Mouse (Mus musculus) midbrain, embryonic 14.5 days (tissue): ENCODE measurements around the gene Ephb2. TPM values are rescaled to one million over a fixed set of nuclear protein-coding genes. Genes with fewer than 3 reads are reported as not detected.

Source experiments
- ATAC-seq: fragments of 200-750 bp; cut with Nextera tagmentation; 2 replicates; pipeline ENCODE4 v1.8.0; 2017; ENCODE audit warnings: moderate number of reproducible peaks, moderate library complexity; ENCODE audit not compliant: low FRiP score, low TSS enrichment
- DNase-seq: peaks from one replicate; pipeline ENCODE4 v3.0.0-alpha.2; 2015
- H3K27ac ChIP-seq: fragments of 300-500 bp; sonication (generic); replicated peaks from 2 replicates; pipeline ENCODE4 v1.5.1; 2014; ENCODE audit warnings: mild to moderate bottlenecking, low read depth, low read length, moderate library complexity
- H3K27me3 ChIP-seq: fragments of 300-500 bp; sonication (generic); 2 replicates; pipeline ENCODE4 v1.6.1; 2014; ENCODE audit warnings: low read length, control low read depth, mixed read lengths; ENCODE audit not compliant: control insufficient read depth, insufficient read depth
- H3K36me3 ChIP-seq: fragments of 300-500 bp; sonication (generic); 2 replicates; pipeline ENCODE4 v1.6.1; 2014; ENCODE audit warnings: low read length, control low read depth; ENCODE audit not compliant: control insufficient read depth, insufficient read depth
- H3K4me1 ChIP-seq: fragments of 300-500 bp; sonication (generic); 2 replicates; pipeline ENCODE4 v1.6.1; 2014; ENCODE audit warnings: mild to moderate bottlenecking, antibody characterized with exemption, low read length, control low read depth; ENCODE audit not compliant: control insufficient read depth, insufficient read depth
- H3K4me2 ChIP-seq: fragments of 300-500 bp; sonication (generic); 2 replicates; pipeline ENCODE4 v1.6.1; 2014; ENCODE audit warnings: mild to moderate bottlenecking, low read length, moderate library complexity
- H3K4me3 ChIP-seq: fragments of 300-500 bp; sonication (generic); replicated peaks from 2 replicates; pipeline ENCODE4 v1.5.1; 2014; ENCODE audit warnings: low read depth, low read length
- H3K9ac ChIP-seq: fragments of 300-500 bp; sonication (generic); replicated peaks from 2 replicates; pipeline ENCODE4 v1.6.1; 2014; ENCODE audit warnings: mild to moderate bottlenecking, low read length, moderate library complexity
- H3K9me3 ChIP-seq: fragments of 300-500 bp; sonication (generic); 2 replicates; pipeline ENCODE4 v1.6.1; 2016; ENCODE audit warnings: low read length, control low read depth, mixed read lengths; ENCODE audit not compliant: control insufficient read depth
- WGBS: fragments of 180-500 bp; shearing (Covaris S2); extraction: QIAGEN DNeasy Blood & Tissue Kit; methylation state at CpG from one replicate; pipeline ENCODE4 v1.1.7; 2014; 5-methylcytosine and 5-hydroxymethylcytosine counted together
- polyA plus RNA-seq: library from polyadenylated mRNA; unstranded; fragments of >200 nt; fragmentation: Nextera tagmentation; extraction: Ambion mirVana; gene quantifications from 2 replicates; pipeline ENCODE4 v1.2.1, GENCODE M21; 2014

The Ephb2 gene
- 27.6 and 32.8 TPM in 2 replicates for polyA plus RNA-seq

DNA sequence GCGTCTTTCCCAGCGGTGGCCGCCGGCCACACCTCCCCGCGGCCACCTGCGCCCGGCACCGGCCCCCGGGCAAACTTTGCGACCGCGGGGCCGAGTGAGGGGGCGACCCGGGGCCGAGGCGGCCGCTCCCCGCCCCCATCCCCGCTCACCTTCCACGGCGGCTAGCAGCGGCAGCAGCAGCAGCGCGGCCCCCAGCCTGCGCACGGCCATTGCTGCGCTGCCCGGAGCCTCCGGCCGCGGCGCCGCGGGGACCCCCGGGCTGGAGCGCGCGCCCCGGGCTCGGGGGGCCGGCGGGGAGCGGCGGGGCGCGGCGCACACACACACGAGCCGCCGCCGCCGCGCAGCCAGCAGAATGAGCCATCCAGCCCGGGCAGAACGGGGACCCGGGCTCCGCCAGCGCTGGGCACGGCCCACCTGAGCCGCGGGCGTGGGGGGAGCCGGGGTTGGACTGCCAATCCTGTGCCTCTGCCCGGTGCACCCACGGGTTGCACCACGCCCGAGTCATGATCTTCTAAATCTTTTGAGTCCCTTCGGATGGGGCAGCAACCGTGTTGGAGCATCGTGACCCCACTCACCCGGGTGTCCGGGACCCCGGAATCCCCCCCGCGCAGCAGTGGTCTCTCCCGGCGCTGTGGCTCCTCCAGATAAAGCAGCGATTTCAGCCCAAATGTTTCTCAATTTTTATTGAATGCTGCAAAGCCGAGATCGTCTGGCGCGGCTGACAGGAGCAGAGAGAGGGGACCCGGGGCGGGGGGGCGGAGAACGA, at the start of gene Ephb2:
Gene Ephb2 (minus strand): TSS at position 368 of the 766 bp plus-strand sequence.
- WGBS, result under 1% methylated on average over 81 of the region's 88 CpGs
- Histone ChIP-seq H3K9ac (peak within 1 kb of the TSS; percentile 94), H3K27me3 (no peaks in the 10 kb centered on the region), H3K4me1 (peaks cover 57% of the 10 kb centered on the region), H3K27ac (peak within 1 kb of the TSS; percentile 100), H3K4me2 (peak within 1 kb of the TSS; percentile 92), H3K36me3 (no peaks in the 10 kb centered on the region), H3K9me3 (no peaks in the 10 kb centered on the region), H3K4me3 (peak within 1 kb of the TSS; percentile 93)
- peak; percentile 80 for ATAC-seq
- DNase-seq, result peak; percentile 92

DNA sequence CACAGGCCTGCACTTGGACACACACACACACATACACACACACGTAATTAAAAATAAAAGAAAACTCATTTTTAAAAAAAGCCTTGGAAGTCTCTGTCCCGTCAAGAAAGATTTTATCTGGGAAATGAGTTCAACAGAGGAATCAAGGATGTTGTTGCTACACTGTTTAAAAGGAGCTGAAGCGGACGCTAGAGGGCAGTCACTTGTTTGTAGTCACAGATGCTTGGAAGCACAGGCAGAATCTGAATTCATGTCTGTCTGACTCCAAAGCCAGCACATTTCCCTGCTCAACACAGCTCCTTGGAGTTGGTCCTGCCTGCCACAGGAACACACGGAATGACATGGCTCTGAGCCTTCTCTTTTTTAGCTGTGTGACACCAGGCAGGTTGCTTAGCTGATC, 42.8 kb upstream of the Ephb2 start:
- peak; percentile 72 for DNase-seq
- Histone ChIP-seq H3K36me3 (no peaks in the 10 kb centered on the region), H3K4me1 (no peaks in the 10 kb centered on the region), H3K4me3 (no peak overlapping the region), H3K27ac (no peak overlapping the region), H3K9me3 (no peaks in the 10 kb centered on the region), H3K4me2 (no peak overlapping the region), H3K27me3 (no peaks in the 10 kb centered on the region), H3K9ac (no peak overlapping the region)
- WGBS, result 26% methylated on average over 5 of the region's 5 CpGs
- ATAC-seq, result no peak

- Histone ChIP-seq H3K36me3 (no peaks in the 10 kb centered on the region), H3K27ac (no peak overlapping the region), H3K9me3 (no peaks in the 10 kb centered on the region), H3K4me2 (no peak overlapping the region), H3K4me3 (no peak overlapping the region), H3K4me1 (no peaks in the 10 kb centered on the region), H3K9ac (no peak overlapping the region), H3K27me3 (no peaks in the 10 kb centered on the region)
- no peak for ATAC-seq
- DNase-seq, result peak; percentile 29
- 48% methylated on average over 8 of the region's 8 CpGs for WGBS
These were observed 42.4 kb upstream of the Ephb2 start for GRCm38 (mm10) chr4:136878171-136878570.

- Histone ChIP-seq H3K36me3 (no peaks in the 10 kb centered on the region), H3K4me1 (no peaks in the 10 kb centered on the region), H3K27me3 (no peaks in the 10 kb centered on the region), H3K4me2 (no peak overlapping the region), H3K27ac (no peak overlapping the region), H3K4me3 (no peak overlapping the region), H3K9me3 (no peaks in the 10 kb centered on the region), H3K9ac (no peak overlapping the region)
- 19% methylated on average over 7 of the region's 7 CpGs for WGBS
- DNase-seq (peak; percentile 88), ATAC-seq (peak; percentile 68; the same call in 1 of the 2 replicates)
These were observed 41.2 kb upstream of the Ephb2 start for GRCm38 (mm10) chr4:136876971-136877370.

GRCm38 (mm10) chr4:136875012-136875411, 39.2 kb upstream of the Ephb2 start:
- Histone ChIP-seq H3K27ac (no peak overlapping the region), H3K4me3 (no peak overlapping the region), H3K9me3 (no peaks in the 10 kb centered on the region), H3K4me2 (no peak overlapping the region), H3K36me3 (no peaks in the 10 kb centered on the region), H3K4me1 (no peaks in the 10 kb centered on the region), H3K27me3 (no peaks in the 10 kb centered on the region), H3K9ac (no peak overlapping the region)
- ATAC-seq, result no peak
- DNase-seq, result no peak
- 94% methylated on average over 14 of the region's 14 CpGs for WGBS

DNA sequence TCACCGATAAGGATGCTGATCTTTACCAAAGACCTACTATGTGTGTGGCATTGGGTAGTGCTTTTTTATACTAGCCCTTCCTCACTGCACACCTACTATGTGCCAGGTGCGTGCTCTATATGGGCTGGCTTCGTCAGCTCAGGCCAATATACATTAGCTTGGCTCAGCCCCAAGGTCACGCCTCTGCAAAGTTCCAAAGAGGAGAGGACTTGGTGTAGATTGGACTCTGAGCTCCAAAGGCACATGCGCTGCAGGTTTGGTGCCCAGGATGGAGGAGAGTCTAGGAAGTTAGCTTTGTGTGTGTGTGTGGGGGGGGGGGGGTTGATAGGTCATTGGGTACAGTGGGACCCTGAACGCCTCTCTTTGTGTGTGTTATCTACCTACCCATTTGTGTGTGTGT, 32.6 kb upstream of the Ephb2 start:
- Histone ChIP-seq H3K27me3 (no peaks in the 10 kb centered on the region), H3K27ac (no peak overlapping the region), H3K4me3 (no peak overlapping the region), H3K9me3 (no peaks in the 10 kb centered on the region), H3K36me3 (no peaks in the 10 kb centered on the region), H3K4me1 (peaks cover 28% of the 10 kb centered on the region), H3K4me2 (no peak overlapping the region), H3K9ac (no peak overlapping the region)
- ATAC-seq, result no peak
- WGBS, result 89% methylated on average over 6 of the region's 6 CpGs
- DNase-seq, result no peak

DNA sequence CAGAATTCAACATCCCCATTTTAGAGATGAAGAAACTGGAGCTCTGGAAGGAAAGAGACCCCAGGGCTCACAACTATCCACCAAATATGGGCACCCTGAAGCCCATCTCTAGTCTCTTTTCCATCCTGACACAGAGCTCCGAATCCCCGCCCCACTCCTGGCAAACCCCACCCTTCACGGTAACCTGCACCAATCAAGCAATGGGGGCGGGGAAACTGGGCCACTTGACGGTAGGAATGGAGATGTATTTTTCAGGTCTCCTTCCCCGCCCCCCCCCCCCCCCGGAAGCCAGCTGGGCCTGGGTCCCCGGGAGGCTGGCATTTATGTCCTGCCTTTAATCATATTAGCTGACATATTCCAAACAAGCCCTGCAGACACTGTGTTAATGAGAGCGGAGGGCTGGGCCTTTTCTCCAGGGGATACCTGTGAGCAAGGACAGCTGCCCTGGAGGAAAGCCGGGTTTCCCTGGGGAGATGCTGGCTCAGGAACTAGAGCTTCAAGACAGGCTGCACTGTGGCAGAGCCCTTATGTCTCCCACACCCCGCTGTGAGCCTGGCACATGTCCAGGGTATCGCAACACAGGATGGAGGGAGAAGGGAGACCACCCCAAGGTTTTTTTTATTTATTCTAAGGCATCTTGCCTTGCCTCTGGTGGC, 32.0 kb upstream of the Ephb2 start:
- Histone ChIP-seq H3K4me1 (peaks cover 30% of the 10 kb centered on the region), H3K27ac (peak overlapping the region; percentile 32; the same call in 1 of the 2 replicates)

DNA sequence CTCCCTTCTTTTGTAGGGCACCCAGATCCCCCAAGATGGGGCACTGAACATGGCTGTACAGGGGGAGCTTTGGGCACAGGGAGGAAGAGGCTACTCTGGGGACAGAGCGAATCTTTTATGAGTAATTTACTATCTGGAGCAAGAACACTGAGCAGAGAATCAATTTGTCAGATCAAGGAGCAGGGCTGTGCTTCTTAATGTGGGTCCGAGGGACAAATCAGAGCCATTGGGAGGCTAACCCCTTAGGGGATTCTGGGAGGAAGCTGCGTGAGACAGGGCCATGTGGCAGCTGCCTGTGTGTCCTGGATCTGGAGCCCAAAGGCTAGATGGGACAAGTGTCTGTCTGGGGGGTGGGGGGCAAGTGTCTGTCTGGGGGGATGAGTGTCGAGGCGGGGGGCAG, 29.7 kb upstream of the Ephb2 start:
- whole genome bisulfite sequencing, result 39% methylated on average over 5 of the region's 5 CpGs

More for the DNA sequence above, 32.0 kb upstream of the Ephb2 start:
- no peak overlapping the region for H3K9ac ChIP-seq
- no peak for ATAC-seq
- WGBS, result 11% methylated on average over 12 of the region's 12 CpGs
- no peak overlapping the region for H3K4me3 ChIP-seq
- H3K36me3 ChIP-seq, result no peaks in the 10 kb centered on the region
- no peaks in the 10 kb centered on the region for H3K9me3 ChIP-seq
- H3K4me2 ChIP-seq, result no peak overlapping the region; the same call in 1 of the 2 replicates
- DNase-seq, result peak; percentile 74
- no peaks in the 10 kb centered on the region for H3K27me3 ChIP-seq

More for the DNA sequence above, 29.7 kb upstream of the Ephb2 start:
- H3K4me2 ChIP-seq, result peak overlapping the region; percentile 36
- no peak overlapping the region for H3K4me3 ChIP-seq
- H3K9me3 ChIP-seq, result no peaks in the 10 kb centered on the region
- H3K27ac ChIP-seq, result peak overlapping the region; percentile 85
- peaks cover 46% of the 10 kb centered on the region for H3K4me1 ChIP-seq
- DNase-seq (peak; percentile 63), ATAC-seq (no peak)
- H3K27me3 ChIP-seq, result no peaks in the 10 kb centered on the region
- peak overlapping the region; percentile 32; the same call in 1 of the 2 replicates for H3K9ac ChIP-seq
- H3K36me3 ChIP-seq, result no peaks in the 10 kb centered on the region
